Mouse (Mus musculus) spleen, postnatal 36 days (tissue): ENCODE measurements at regions not wholly inside any gene's neighbourhood (a gene's known extent, or its start where the extent isn't known, plus 50 kb on each side); places are given as distances from the start of the nearest gene placed in this dataset.
A peak's percentile ranks its signal among the peaks of the same experiment; 100 is the strongest.

Source experiments
- DNase-seq, 2 experiments: peaks; one replicate each; pipeline ENCODE4 v3.0.0; 2022; ENCODE audit warnings: low spot score in 2 of 2, mixed read lengths in 1 of 2

GRCm38 (mm10) chr3:144012820-144013219, 192.2 kb downstream of the Lmo4 start:
- no peak for DNase-seq

GRCm38 (mm10) chr3:144012173-144012572, 192.8 kb downstream of the Lmo4 start:
- DNase-seq, result no peak

DNA sequence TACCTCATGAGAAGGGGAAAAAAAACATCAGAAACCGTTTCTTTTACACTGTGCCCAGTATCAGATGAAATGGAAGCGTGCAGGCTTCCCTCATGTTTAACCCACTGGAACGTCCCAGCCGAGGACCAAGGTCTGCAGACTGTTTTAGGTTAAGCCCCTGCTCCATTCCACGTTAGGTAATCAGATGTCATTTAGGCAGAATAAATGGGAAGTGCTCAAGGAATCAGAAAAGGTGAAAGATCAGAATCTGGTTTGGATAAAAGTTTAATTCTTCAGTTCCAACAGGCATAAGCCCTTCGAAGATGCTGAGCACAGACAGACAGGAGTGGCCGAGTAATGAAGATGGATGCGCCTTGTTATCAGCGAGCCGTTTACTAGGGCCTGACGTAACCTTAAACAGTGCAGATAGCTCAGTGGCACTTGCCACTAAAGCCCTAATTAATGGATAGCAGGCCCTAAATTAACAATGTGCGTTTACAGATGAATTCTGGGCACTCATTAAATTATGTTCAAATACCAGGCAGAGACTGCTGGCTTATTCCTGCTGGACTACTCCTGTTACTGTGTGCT, 193.5 kb downstream of the Lmo4 start:
- DNase-seq, result no peak

GRCm38 (mm10) chr3:144010558-144010957, 194.5 kb downstream of the Lmo4 start:
- no peak for DNase-seq

DNA sequence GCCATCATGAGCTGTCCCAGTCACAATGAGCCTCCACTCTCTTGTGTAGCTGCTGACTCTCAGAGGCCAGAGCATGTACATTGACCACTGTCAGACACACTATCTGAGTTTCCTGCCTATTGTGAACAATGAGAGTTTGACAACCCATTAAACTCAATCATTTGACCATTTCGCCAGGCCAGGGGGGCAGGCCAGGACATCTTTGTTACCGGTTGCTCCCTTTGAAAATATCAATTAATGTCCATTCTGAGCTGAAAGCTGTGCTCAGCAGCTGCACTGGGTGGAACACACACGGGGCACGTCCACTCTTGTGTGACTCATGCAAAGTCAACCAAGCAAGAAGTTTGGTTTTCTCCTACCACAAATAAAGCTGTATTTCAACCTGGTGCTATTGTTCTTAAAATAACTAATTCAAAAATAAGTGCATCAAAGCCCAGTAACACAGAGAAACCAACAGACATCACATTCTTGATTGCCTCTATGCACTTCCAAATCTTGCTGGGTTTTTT, 197.9 kb downstream of the Lmo4 start:
- DNase-seq, result peak in 1 of 2 experiments; percentile 8

DNA sequence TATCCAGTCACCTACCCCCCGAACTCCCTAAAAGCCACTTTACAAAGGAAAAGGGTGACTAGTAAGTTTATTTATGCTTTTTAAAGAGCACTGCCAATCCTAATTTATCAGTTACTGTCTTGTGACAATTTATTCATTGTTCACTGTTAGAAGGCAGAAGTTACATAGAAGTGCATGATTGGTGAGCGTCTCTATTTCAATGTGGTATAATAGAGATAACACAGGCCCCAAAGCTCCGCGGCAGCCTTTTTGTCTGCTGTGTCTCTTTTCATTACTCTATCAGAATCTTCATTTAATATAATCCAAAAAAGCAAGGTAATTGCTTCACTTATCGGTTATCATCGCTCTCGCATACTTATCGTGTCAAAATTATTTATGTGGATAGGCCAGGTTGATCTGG, 207.1 kb downstream of the Lmo4 start:
- no peak for DNase-seq

GRCm38 (mm10) chr3:143995045-143995444, 210.0 kb downstream of the Lmo4 start:
- no peak for DNase-seq

- no peak for DNase-seq
Measured at GRCm38 (mm10) chr3:143988991-143989390, 216.0 kb downstream of the Lmo4 start.

GRCm38 (mm10) chr3:143988037-143988436, 217.0 kb downstream of the Lmo4 start:
- no peak for DNase-seq

DNA sequence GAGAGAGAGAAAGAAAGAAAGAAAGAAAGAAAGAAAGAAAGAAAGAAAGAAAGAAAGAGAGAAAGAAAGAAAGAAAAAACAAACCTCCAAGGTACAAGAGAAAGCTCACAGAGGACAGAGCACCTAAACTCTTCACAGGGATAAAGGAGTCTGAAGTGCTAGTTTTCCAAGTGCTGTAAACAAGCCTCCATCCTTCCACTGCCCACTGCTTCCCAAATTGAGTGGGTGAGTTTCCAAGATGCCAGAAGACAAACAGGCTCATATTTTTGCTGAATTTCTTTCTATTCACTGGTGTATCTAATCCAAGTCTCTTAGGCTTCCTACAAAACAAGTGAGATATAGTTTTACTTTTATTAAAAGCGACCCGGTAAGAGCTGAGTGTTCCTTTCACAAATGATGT, 218.2 kb downstream of the Lmo4 start:
- no peak for DNase-seq

DNA sequence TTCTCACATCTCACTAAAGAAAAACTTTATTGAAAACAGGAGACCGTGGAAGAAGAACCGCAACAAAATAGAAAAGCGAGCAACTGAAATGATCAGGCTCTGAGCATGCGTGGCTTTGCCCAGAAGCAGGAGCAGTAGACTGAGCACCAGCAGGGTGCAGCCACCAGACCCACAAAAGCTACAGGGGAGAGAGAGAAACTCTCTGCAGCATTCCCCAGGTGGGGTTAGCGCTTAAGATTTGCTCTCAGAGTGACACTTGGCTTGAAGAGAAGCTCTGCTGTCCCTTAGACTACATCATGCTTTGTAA, 218.9 kb downstream of the Lmo4 start:
- no peak for DNase-seq

DNA sequence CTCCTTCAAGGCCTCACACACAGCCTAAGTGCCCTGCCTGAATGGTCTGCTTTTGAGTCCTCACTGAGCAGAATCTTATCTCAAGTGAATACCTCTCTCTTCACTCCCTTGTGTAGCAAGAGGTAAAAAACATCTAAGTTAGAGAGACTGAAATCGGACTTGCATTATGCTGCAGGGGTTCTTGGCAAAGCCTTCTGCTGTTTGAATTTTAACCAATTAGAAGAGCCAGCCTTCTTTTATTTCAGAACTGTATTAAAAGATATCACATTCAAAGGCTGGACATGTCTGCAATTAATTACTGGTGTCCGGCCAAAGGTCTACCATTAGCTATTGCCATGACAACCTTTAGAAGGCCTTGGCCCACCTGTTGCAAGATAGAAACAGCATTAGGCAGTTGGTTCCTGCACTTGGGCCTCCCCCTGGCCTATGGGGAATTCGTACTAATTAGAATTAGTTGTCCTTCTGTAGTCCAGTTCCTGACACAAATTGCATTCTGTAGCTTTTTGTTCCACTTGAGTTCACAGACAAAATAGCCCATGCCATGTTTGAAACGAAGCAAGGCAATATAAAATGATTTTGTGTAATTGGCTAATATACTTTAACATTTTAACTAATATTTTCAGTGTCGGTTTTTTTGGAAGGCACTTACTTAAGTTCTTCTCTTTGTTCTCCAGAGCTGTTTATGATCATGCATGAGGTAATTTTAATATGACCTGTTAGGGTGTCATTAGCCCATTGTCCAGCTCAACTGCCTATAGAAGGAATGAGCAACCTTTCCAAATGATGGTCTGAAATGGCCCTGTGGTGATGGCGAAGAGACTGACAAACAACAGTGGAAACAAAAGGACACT, 219.4 kb downstream of the Lmo4 start:
- no peak for DNase-seq

GRCm38 (mm10) chr3:143978703-143979102, 226.3 kb downstream of the Lmo4 start:
- no peak for DNase-seq

GRCm38 (mm10) chr3:143977886-143978447, 227.1 kb downstream of the Lmo4 start:
- no peak for DNase-seq

DNA sequence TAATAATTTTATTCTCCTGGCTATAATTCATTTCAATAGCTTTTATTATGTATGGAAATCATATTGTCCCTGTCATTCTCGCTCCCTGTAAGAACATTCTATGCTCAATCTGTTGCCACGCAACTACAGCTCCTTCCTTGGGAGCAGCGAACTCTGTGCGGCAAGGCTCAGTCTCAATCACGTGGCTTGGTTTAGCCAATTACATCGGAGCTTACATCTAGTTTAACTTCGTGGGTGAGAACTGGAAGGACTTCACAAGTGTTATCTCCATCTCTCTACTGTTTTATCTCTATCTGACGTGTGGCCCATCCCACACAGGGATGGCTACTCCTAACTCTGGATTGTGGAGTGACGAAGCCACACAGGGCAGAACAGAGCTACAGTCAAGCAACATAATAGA, 231.4 kb downstream of the Lmo4 start:
- no peak for DNase-seq

GRCm38 (mm10) chr3:143972351-143972750, 232.7 kb downstream of the Lmo4 start:
- no peak for DNase-seq

DNA sequence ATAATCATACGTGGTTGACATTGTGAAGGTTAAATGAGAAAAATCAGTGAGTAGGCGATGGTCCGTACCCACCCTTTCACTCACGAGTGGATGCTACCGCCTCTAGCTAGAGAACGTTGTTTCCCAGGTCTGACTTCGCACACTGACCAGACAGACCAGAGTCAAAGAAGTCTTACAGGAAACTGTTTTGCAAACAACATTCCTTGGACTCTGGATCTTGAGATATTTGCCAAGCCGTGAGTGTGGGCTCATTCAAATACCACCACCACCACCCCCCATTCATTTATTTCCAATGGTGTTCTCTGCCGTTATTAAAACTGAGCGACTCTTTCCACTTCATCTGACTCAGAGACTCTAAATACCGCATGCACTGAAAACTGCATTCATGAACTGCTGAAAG, 234.2 kb downstream of the Lmo4 start:
- no peak for DNase-seq

DNA sequence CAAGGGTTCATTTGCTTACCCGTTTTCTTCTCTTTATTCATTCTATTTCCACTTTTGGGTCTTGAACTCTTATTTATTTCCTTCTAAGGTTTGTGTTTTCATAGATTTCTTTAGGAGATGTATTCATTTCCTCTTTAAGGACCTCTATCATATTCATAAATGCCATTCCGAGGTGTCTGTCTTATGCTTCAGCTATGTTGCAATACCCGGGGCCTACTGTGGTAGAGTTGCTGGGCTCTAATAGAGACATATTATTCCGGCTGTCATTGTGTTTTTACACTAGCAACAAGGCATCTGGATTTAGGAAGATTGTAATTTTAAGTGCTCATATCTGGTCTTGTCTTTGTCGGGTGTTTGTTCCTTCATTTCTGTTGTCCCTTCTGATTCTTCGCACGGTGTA, 249.5 kb downstream of the Lmo4 start:
- no peak for DNase-seq

GRCm38 (mm10) chr3:143954822-143955221, 250.2 kb downstream of the Lmo4 start:
- no peak for DNase-seq

GRCm38 (mm10) chr3:143952289-143952688, 252.7 kb downstream of the Lmo4 start:
- DNase-seq, result no peak

DNA sequence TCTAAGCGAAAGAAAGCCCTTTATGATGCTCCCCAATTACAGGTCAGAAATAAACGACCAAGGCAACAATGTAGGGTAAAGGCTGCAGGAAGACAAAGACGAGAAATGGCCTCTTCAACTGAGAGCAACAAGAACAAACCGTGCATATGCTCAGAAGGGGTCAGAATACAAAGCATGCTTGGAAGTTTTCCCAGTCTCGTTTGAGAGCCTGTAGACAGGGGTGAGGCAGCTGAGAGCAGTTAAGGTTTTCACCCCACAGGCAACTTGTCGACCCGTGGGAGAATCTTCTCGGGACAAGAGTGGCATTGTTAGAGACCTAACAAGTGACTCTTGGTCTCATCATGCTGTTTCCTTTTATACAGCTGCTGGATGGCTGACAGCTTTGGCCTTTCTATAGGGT, 255.4 kb downstream of the Lmo4 start:
- DNase-seq, result no peak

GRCm38 (mm10) chr3:143949026-143949637, 255.9 kb downstream of the Lmo4 start:
- DNase-seq, result peak; percentile 2 to 25

DNA sequence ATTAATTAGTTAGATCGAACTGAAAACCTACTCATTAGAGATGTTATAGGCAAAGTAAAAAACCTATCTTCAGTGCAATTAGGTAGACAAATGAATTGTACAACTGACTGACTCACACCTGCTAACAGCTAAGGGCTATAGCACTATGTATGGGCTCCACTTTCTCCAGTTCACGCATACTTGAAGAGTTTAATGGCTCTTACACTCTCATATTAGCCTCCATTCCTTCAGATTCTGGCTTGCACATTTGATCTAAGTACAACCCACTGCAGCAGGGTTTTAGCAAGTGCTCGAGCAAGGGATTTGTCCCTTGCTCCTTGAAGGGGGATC, 257.1 kb downstream of the Lmo4 start:
- DNase-seq, result no peak
